Mouse (Mus musculus): ENCODE results near the gene Olfr523. TPM values are rescaled to one million over a fixed set of nuclear protein-coding genes. Genes with fewer than 3 reads are reported as not detected.

Olfr523 gene
- total and polyA plus RNA-seq, 2 experiments from 2014 or later = not detected

GRCm38 (mm10) chr7:140206904-140207303 is 33.9 kb downstream of the Olfr523 start:
- no peak overlapping the region for H3K9ac ChIP-seq (replicated peaks; ENCODE audit: low read length)
- H3K27ac ChIP-seq = no peak overlapping the region
- no peaks in the 10 kb centered on the region for H3K4me1 ChIP-seq (ENCODE audit: insufficient read depth, low read length)
- no peak for ATAC-seq
- no peak overlapping the region for H3K4me2 ChIP-seq (ENCODE audit: low read depth, low read length)
- no peaks in the 10 kb centered on the region for H3K9me3 ChIP-seq (ENCODE audit: low read length)
- no peak overlapping the region for H3K4me3 ChIP-seq (ENCODE audit: low read length)
- H3K36me3 ChIP-seq (ENCODE audit: insufficient read depth, low read length) = no peaks in the 10 kb centered on the region
- no peak for TF ChIP-seq CTCF (IDR thresholded peaks at IDR 0.05; ENCODE audit: low read depth)
- H3K27me3 ChIP-seq (ENCODE audit: insufficient read depth, low read length) = no peaks in the 10 kb centered on the region
- DNase-seq (ENCODE audit: low spot score) = no peak
- 92% methylated on average over 3 of the region's 3 CpGs for WGBS

- Histone ChIP-seq H3K9ac (replicated peaks; ENCODE audit: low read length) (no peak overlapping the region), H3K27ac (no peak overlapping the region), H3K4me2 (ENCODE audit: low read depth, low read length) (no peak overlapping the region), H3K36me3 (ENCODE audit: insufficient read depth, low read length) (no peaks in the 10 kb centered on the region), H3K27me3 (ENCODE audit: insufficient read depth, low read length) (no peaks in the 10 kb centered on the region), H3K4me3 (ENCODE audit: low read length) (no peak overlapping the region), H3K9me3 (ENCODE audit: low read length) (no peaks in the 10 kb centered on the region), H3K4me1 (ENCODE audit: insufficient read depth, low read length) (no peaks in the 10 kb centered on the region)
- no peak for ATAC-seq
- no peak for TF ChIP-seq CTCF (IDR thresholded peaks at IDR 0.05; ENCODE audit: low read depth)
- WGBS = 83% methylated on average over 8 of the region's 8 CpGs
- DNase-seq (ENCODE audit: low spot score) = no peak
Observed at GRCm38 (mm10) chr7:140208153-140208552, 35.1 kb downstream of the Olfr523 start.

DNA sequence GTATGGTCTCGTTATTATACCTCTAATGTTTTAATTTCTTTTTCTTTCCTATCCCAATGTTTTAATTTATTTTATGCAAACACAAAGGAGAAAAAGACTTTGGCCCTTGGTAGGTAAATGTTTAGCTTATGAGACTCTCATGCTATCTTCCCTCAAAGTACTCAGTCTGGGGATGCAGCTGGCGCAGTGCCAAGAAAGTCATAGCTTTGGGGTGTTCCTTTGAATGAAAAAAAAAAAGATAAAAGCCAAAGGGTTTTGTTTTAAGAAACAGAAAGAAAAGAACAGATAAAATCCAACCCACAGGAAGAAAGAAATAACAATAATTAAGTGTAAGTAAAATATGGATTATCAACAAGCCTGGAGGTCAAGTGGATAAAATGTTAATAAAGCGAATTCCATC is 35.7 kb downstream of the Olfr523 start:
- DNase-seq (ENCODE audit: low spot score) (peak; percentile 11), ATAC-seq (no peak)
- Histone ChIP-seq H3K27ac (no peak overlapping the region), H3K9ac (replicated peaks; ENCODE audit: low read length) (no peak overlapping the region), H3K36me3 (ENCODE audit: insufficient read depth, low read length) (no peaks in the 10 kb centered on the region), H3K4me2 (ENCODE audit: low read depth, low read length) (no peak overlapping the region), H3K4me3 (ENCODE audit: low read length) (no peak overlapping the region), H3K9me3 (ENCODE audit: low read length) (no peaks in the 10 kb centered on the region), H3K27me3 (ENCODE audit: insufficient read depth, low read length) (no peaks in the 10 kb centered on the region), H3K4me1 (ENCODE audit: insufficient read depth, low read length) (no peaks in the 10 kb centered on the region)
- 89% methylated on average over 3 of the region's 3 CpGs for WGBS
- no peak for TF ChIP-seq CTCF (IDR thresholded peaks at IDR 0.05; ENCODE audit: low read depth)

GRCm38 (mm10) chr7:140213841-140214240 is 40.8 kb downstream of the Olfr523 start:
- WGBS = 89% methylated on average over 5 of the region's 5 CpGs
- no peaks in the 10 kb centered on the region for H3K4me1 ChIP-seq (ENCODE audit: insufficient read depth, low read length)
- DNase-seq (ENCODE audit: low spot score) = no peak
- no peaks in the 10 kb centered on the region for H3K27me3 ChIP-seq (ENCODE audit: insufficient read depth, low read length)
- TF ChIP-seq CTCF (IDR thresholded peaks at IDR 0.05; ENCODE audit: low read depth) = no peak
- no peak for ATAC-seq
- H3K4me2 ChIP-seq (ENCODE audit: low read depth, low read length) = no peak overlapping the region
- H3K36me3 ChIP-seq (ENCODE audit: insufficient read depth, low read length) = no peaks in the 10 kb centered on the region
- H3K4me3 ChIP-seq (ENCODE audit: low read length) = no peak overlapping the region
- no peak overlapping the region for H3K27ac ChIP-seq
- H3K9ac ChIP-seq (replicated peaks; ENCODE audit: low read length) = no peak overlapping the region
- H3K9me3 ChIP-seq (ENCODE audit: low read length) = no peaks in the 10 kb centered on the region

DNA sequence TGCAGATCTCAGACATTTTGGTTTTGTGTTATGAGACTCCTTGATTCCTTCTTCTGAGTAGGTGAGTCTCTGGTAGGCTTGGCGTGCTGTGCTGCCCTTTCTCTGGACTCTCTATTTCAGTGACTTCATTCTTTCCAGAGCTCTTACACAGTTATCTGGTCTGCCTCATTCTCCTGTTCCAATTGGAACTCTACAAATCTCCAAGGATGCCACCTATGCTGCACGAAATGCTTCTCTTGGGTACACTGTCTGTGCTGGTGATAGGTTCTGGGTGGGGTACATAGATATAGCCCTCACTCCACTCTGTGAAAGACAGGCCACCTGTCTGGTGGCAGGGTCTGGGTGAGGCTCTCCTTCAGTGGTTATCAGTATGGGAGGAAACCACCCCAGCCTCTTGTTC is 45.0 kb downstream of the Olfr523 start, which contains the start of gene Cd163l1:
TSS of gene Cd163l1 (plus strand) at position 301 of the 400 bp plus-strand sequence.
- 84% methylated on average over 2 of the region's 2 CpGs for WGBS
- Histone ChIP-seq H3K4me3 (ENCODE audit: low read length) (no peak within 1 kb of the TSS), H3K9me3 (ENCODE audit: low read length) (no peaks in the 10 kb centered on the region), H3K27ac (no peak within 1 kb of the TSS), H3K4me2 (ENCODE audit: low read depth, low read length) (no peak within 1 kb of the TSS), H3K4me1 (ENCODE audit: insufficient read depth, low read length) (no peaks in the 10 kb centered on the region), H3K27me3 (ENCODE audit: insufficient read depth, low read length) (no peaks in the 10 kb centered on the region), H3K9ac (replicated peaks; ENCODE audit: low read length) (no peak within 1 kb of the TSS), H3K36me3 (ENCODE audit: insufficient read depth, low read length) (no peaks in the 10 kb centered on the region)
- no peak for TF ChIP-seq CTCF (IDR thresholded peaks at IDR 0.05; ENCODE audit: low read depth)
- no peak for ATAC-seq
- DNase-seq (ENCODE audit: low spot score) = no peak

- H3K4me2 ChIP-seq (ENCODE audit: low read depth, low read length) = no peak overlapping the region
- no peak overlapping the region for H3K4me3 ChIP-seq (ENCODE audit: low read length)
- H3K9me3 ChIP-seq (ENCODE audit: low read length) = no peaks in the 10 kb centered on the region
- H3K36me3 ChIP-seq (ENCODE audit: insufficient read depth, low read length) = no peaks in the 10 kb centered on the region
- no peaks in the 10 kb centered on the region for H3K4me1 ChIP-seq (ENCODE audit: insufficient read depth, low read length)
- no peak overlapping the region for H3K27ac ChIP-seq
- no peaks in the 10 kb centered on the region for H3K27me3 ChIP-seq (ENCODE audit: insufficient read depth, low read length)
- 14% methylated on average over 1 of the region's 1 CpGs for WGBS
- no peak for TF ChIP-seq CTCF (IDR thresholded peaks at IDR 0.05; ENCODE audit: low read depth)
- DNase-seq (ENCODE audit: low spot score) (no peak), ATAC-seq (no peak)
- no peak overlapping the region for H3K9ac ChIP-seq (replicated peaks; ENCODE audit: low read length)
Observed at GRCm38 (mm10) chr7:140219268-140219667, 46.3 kb downstream of the Olfr523 start.

GRCm38 (mm10) chr7:140220375-140220774 is 47.4 kb downstream of the Olfr523 start:
- no peaks in the 10 kb centered on the region for H3K9me3 ChIP-seq (ENCODE audit: low read length)
- no peak for TF ChIP-seq CTCF (IDR thresholded peaks at IDR 0.05; ENCODE audit: low read depth)
- no peak overlapping the region for H3K9ac ChIP-seq (replicated peaks; ENCODE audit: low read length)
- whole genome bisulfite sequencing = 81% methylated on average over 4 of the region's 4 CpGs
- H3K27ac ChIP-seq = no peak overlapping the region
- no peak overlapping the region for H3K4me3 ChIP-seq (ENCODE audit: low read length)
- no peak overlapping the region for H3K4me2 ChIP-seq (ENCODE audit: low read depth, low read length)
- H3K27me3 ChIP-seq (ENCODE audit: insufficient read depth, low read length) = no peaks in the 10 kb centered on the region
- no peaks in the 10 kb centered on the region for H3K36me3 ChIP-seq (ENCODE audit: insufficient read depth, low read length)
- no peaks in the 10 kb centered on the region for H3K4me1 ChIP-seq (ENCODE audit: insufficient read depth, low read length)
- no peak for ATAC-seq
- no peak for DNase-seq (ENCODE audit: low spot score)
